Mouse (Mus musculus) frontal cortex, adult (tissue): ENCODE measurements around the gene Agbl4.
A peak's percentile ranks its signal among the peaks of the same experiment; 100 is the strongest.

Source experiments
- ATAC-seq: cut with Nextera tagmentation; 2 replicates; pipeline ENCODE4 v1.9.2; 2017; ENCODE audit warnings: mild to moderate bottlenecking, moderate library complexity, mixed read lengths; ENCODE audit not compliant: low TSS enrichment

The Agbl4 gene

DNA sequence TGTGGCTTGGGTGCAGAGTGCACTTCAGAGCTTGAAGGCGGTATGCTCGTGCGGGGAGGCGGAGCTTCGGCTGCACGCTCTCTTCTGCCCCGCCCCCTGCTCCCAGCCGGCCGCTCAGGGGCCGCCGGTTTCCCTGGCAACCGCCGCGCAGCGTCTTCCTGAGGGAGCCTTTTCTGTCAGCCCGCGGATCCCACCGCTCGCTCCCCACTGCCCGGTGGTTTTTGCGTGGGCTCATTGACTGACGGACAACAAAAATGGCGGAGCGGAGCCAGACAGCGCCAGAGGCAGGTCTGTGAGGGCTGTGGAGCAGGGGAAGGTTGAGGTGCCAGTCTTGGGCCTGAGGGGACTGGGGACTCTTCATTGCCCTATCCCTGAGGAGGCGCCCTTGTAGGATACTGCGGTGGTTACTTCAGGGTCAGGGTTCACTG, at the start of gene Agbl4:
TSS of gene Agbl4 (plus strand) at position 44 of the 428 bp plus-strand sequence.
- peak; percentile 99 for ATAC-seq

- ATAC-seq = peak; percentile 14
These were observed 46.6 kb upstream of the Agbl4 start for GRCm38 (mm10) chr4:110350856-110351177.

DNA sequence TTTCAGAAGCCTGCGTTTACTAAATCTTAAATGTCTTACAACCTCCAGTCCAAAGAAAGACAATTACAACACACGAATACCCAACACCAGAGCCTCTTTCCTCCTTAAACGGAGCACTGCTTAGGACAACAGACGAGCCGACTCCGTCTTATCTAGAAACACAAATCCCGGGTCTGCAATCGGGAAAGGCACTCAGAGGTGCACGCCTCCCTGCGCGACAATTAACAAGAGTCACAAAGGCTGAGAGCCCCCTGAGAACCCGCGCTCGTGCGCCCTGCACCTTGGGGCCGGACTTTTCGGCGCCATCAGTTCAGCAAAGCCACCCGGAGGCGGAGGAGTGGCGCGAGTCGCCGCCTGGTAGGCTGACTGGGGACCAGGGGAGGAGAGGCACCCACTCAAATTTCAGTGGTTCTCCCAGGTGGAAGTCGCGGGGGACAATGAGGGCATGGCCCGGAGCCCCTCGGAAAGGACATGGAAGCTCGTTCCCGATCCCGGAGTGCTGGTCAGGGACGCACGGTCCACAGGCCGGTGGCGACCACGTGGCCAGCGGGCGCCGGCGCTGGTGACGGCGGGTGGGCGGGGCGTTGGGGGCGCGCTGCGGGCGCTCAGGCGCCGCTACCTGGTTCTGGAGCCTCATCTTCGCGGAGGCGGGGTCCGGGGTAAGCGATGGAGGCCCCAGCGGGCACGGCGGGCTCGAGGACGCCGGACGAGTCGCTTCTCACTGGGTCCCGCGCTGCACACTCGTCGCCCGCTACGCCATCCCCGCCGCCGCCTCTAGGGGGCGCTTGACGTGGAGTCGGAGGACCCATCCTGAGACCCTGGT, 46.1 kb upstream of the Agbl4 start, which contains the start of gene Elavl4:
TSS of gene Elavl4 (minus strand) at position 732 of the 823 bp plus-strand sequence.
- ATAC-seq = peak; percentile 92

DNA sequence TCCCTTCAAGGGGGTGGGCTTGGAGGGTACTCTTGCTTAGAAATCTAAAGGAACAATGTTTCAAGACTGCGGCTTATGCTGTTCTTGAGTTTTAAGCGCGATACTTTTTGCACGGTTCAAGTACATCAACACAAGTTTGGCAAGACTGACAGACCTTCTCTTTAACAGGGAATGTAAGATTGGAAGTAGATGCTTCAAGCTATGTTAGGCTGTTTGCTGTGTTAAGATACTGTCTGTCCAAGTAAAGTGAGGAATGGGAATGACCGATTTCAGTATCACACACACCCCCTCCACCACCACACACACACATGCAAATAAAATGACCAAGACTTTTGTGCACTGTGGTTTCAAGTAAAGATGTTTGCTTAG, 45.5 kb upstream of the Agbl4 start:
- ATAC-seq = peak; percentile 51

GRCm38 (mm10) chr4:110360568-110360967, 36.9 kb upstream of the Agbl4 start:
- ATAC-seq = no peak

DNA sequence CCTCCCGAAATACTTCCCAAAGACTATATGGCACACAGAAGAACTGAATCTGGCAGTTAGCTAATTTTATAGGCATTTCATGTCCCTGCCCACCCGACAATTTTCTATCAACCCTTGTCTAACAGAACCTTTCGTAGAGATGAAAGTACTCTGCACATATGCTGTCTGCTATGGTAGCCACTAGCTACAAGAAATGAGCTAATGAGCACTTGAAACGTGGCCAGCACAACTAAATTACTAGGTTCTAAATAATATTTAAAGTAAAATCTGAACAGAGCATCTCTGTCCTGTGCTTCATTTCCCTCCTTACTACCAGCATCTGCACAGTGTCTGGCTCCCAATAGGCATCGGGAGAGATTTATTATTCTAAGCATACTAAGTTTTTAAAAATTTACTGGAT, 1.2 kb upstream of the Agbl4 start:
- no peak for ATAC-seq

- no peak for ATAC-seq
These were observed 22.8 kb downstream of the Agbl4 start for GRCm38 (mm10) chr4:110420306-110420705.

GRCm38 (mm10) chr4:110427653-110428052, 30.2 kb downstream of the Agbl4 start:
- ATAC-seq = peak; percentile 67; the same call in 1 of the 2 replicates

- ATAC-seq = no peak
These were observed 96.9 kb downstream of the Agbl4 start for GRCm38 (mm10) chr4:110494371-110494770.

DNA sequence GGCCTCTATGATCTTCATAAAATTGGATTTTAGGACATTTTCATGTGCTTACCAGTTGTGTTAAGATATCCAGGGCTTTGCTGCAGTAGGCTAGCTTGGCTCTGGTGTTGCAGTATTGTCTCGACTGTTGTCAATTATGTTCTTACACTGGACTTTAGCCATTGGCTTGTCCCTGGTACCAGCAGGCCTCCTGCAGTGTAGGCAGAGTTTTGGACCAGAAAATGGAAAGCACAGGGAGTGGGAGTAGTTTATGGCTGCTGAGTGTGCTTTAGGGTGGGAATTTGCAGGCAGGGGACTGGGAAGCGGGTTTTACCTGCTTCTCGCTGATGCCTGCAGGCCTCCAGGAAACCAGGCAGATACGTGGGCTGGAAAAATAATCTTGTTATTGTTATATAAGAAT, 132.3 kb downstream of the Agbl4 start:
- ATAC-seq = peak; percentile 97

GRCm38 (mm10) chr4:110549223-110549622, 151.8 kb downstream of the Agbl4 start:
- no peak for ATAC-seq

GRCm38 (mm10) chr4:110597726-110598283, 200.3 kb downstream of the Agbl4 start:
- ATAC-seq = no peak

GRCm38 (mm10) chr4:110641417-110641816, 244.0 kb downstream of the Agbl4 start:
- peak; percentile 85 for ATAC-seq

DNA sequence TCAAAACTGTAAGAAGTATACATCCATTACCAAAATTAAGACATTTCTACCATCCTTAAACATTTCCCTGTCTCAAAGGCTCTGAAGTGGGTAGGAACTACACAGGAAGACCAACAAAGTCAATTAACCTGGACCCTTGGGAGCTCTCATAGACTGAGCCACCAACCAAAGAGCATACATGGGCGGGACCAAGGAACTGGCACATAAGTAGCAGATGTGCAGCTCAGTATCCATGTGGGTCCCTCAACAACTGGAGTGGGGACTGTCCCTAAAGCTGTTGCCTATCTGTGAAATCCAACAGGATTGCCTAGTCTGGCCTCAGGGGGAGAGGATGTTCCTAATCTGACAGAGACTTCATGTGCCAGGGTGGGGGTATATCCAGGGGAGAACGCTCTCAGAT, 265.5 kb downstream of the Agbl4 start:
- no peak for ATAC-seq

- ATAC-seq = no peak
These were observed 276.7 kb downstream of the Agbl4 start for GRCm38 (mm10) chr4:110674121-110674520.

DNA sequence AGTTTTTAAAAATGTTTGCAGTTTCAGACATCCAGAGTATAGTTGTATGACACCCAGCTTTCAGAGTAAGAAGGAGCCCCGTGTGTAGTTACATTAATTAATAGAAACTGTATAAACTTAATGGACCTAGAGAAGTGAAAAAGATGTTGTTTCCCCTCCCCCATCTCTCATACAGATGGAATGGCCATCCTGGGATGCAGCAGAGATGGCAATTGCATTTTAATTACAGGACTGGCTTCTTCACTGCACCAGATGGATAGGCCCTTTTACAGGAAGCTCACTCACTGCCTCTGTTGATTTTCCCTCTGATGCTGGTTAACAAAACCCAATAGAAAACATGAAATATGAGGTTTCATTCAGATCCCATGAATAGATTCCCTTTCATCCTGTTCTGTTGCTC, 337.7 kb downstream of the Agbl4 start:
- no peak for ATAC-seq

GRCm38 (mm10) chr4:110757941-110758340, 360.5 kb downstream of the Agbl4 start:
- peak; percentile 94 for ATAC-seq

- ATAC-seq = peak; percentile 74
These were observed 391.1 kb downstream of the Agbl4 start for GRCm38 (mm10) chr4:110788596-110788995.

DNA sequence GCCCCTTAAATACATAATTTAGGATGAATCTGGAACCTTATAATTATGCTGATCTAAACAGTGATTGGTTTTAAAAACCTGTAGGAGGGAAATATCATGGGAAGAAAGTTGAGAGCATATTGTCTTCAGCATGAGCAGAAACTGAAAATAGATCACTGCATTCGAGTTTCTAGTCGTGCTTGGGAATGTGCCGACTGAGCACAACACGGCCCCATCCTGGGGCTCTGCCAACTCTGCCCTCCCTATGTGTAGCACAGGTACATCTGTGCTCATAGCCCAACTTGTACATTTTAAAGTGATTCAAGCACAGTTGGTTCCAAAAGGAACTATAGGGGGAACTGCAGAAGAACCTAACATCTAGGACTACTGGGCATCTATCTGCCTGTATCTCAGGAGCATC, 402.4 kb downstream of the Agbl4 start:
- ATAC-seq = peak; percentile 88

DNA sequence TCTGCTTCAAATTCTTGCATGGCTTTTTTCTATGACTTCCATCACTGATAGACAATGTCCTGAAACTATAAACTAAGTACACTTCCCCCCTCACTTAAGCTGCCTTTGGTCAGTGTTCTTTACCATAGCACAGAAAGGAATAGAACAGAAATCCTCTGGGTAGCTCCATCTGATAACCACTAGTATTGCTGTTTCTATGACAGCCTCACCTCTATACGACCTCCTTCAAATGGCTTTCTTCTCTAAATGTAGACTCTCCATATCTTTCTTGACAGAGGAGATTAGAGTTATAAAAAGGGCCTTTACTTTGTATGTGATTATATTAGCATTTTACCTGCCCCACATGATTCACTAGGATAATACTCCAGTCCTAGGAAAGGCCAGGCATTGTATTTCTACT, 413.5 kb downstream of the Agbl4 start:
- ATAC-seq = no peak

GRCm38 (mm10) chr4:110832776-110833175, 435.3 kb downstream of the Agbl4 start:
- no peak for ATAC-seq

DNA sequence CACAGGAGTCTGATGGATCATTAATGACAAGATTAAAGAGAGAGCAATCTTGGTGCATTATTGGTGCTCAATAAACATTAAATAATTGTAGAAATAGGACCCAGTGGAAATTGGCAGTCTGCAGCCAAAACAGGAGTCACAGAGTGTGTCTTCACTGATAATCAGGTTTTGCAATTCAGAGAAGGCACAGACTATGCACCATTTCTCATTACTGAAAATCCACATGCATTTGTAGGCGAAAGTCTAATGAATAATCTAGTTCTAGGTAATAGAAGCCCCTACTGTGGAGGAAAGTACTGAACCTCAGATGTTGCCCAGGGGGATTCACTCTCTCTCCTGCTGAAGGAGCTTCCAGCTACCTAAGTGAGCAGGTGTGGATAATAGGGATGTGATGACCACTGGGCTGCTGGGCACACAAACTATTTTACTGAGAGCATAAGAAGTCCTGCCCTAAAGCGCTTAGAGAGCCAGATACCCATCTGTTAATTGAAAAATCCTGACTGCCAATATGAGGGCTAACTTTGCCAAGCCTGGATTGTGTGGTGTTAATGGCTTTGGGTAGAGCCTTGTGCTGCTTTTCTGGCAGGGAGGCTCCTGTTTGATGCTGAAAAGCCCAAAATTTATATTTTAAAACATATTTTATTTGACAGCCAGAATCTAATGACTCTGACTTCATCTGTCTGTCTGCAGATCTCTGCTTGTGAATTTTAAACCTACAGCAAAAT, 482.4 kb downstream of the Agbl4 start:
- no peak for ATAC-seq

DNA sequence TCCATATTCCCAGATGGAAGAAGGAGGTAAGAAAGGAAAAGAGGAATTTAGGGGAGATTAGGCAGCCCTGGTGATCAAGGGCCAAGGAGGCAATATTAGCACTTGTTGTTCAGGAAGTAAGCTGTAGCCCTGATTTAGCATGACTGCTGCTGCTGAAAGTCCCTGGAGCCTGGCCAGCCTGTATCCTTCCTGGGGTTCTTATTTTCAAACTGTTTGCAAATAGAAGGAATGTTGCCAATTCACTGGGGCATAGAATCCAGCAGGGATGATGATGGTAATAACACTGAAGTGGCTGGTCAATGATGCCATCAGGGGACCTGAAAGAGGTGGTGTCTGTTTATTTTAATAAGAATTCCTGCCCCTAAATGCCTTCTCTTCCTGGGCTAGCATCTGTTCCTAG, 518.6 kb downstream of the Agbl4 start:
- ATAC-seq = peak; percentile 24; the same call in 1 of the 2 replicates
